Mouse (Mus musculus): Measurements from ENCODE around the gene Cux1.

Gene Cux1

GRCm38 (mm10) chr5:136568026-136568765, 906 bp upstream of the Cux1 start:
- DNase-seq (ENCODE audit: low read depth, low spot score): no peak

GRCm38 (mm10) chr5:136566812-136567175, 496 bp downstream of the Cux1 start:
- no peak for DNase-seq (ENCODE audit: low read depth, low spot score)

GRCm38 (mm10) chr5:136566001-136566811, 1.1 kb downstream of the Cux1 start:
- DNase-seq (ENCODE audit: low read depth, low spot score): no peak

GRCm38 (mm10) chr5:136565311-136565811, 1.9 kb downstream of the Cux1 start:
- no peak for DNase-seq (ENCODE audit: low read depth, low spot score)

GRCm38 (mm10) chr5:136564613-136565299, 2.5 kb downstream of the Cux1 start:
- no peak for DNase-seq (ENCODE audit: low read depth, low spot score)

GRCm38 (mm10) chr5:136563996-136564395, 3.3 kb downstream of the Cux1 start:
- DNase-seq (ENCODE audit: low read depth, low spot score): no peak

- no peak for DNase-seq (ENCODE audit: low read depth, low spot score)
Measured at GRCm38 (mm10) chr5:136563104-136563503, 4.2 kb downstream of the Cux1 start.

- DNase-seq (ENCODE audit: low read depth, low spot score): no peak
Measured at GRCm38 (mm10) chr5:136562212-136562611, 5.1 kb downstream of the Cux1 start.

GRCm38 (mm10) chr5:136561641-136562040, 5.6 kb downstream of the Cux1 start:
- DNase-seq (ENCODE audit: low read depth, low spot score): no peak

GRCm38 (mm10) chr5:136560656-136561055, 6.6 kb downstream of the Cux1 start:
- no peak for DNase-seq (ENCODE audit: low read depth, low spot score)

- no peak for DNase-seq (ENCODE audit: low read depth, low spot score)
Measured at GRCm38 (mm10) chr5:136557446-136557845, 9.8 kb downstream of the Cux1 start.

- DNase-seq (ENCODE audit: low read depth, low spot score): no peak
Measured at GRCm38 (mm10) chr5:136556328-136557262, 10.7 kb downstream of the Cux1 start.

- no peak for DNase-seq (ENCODE audit: low read depth, low spot score)
Measured at GRCm38 (mm10) chr5:136555703-136556102, 11.6 kb downstream of the Cux1 start.

GRCm38 (mm10) chr5:136552832-136553231, 14.5 kb downstream of the Cux1 start:
- DNase-seq (ENCODE audit: low read depth, low spot score): no peak

- DNase-seq (ENCODE audit: low read depth, low spot score): no peak
Measured at GRCm38 (mm10) chr5:136552093-136552492, 15.2 kb downstream of the Cux1 start.

GRCm38 (mm10) chr5:136551571-136551970, 15.7 kb downstream of the Cux1 start:
- no peak for DNase-seq (ENCODE audit: low read depth, low spot score)

- no peak for DNase-seq (ENCODE audit: low read depth, low spot score)
Measured at GRCm38 (mm10) chr5:136550726-136551125, 16.6 kb downstream of the Cux1 start.

- DNase-seq (ENCODE audit: low read depth, low spot score): no peak
Measured at GRCm38 (mm10) chr5:136548776-136549175, 18.5 kb downstream of the Cux1 start.

GRCm38 (mm10) chr5:136545061-136545460, 22.2 kb downstream of the Cux1 start:
- DNase-seq (ENCODE audit: low read depth, low spot score): no peak

- DNase-seq (ENCODE audit: low read depth, low spot score): no peak
Measured at GRCm38 (mm10) chr5:136543171-136543570, 24.1 kb downstream of the Cux1 start.

GRCm38 (mm10) chr5:136540952-136541351, 26.3 kb downstream of the Cux1 start:
- DNase-seq (ENCODE audit: low read depth, low spot score): no peak

Data from WW6 (cell line).